In the genomic region with DNA sequence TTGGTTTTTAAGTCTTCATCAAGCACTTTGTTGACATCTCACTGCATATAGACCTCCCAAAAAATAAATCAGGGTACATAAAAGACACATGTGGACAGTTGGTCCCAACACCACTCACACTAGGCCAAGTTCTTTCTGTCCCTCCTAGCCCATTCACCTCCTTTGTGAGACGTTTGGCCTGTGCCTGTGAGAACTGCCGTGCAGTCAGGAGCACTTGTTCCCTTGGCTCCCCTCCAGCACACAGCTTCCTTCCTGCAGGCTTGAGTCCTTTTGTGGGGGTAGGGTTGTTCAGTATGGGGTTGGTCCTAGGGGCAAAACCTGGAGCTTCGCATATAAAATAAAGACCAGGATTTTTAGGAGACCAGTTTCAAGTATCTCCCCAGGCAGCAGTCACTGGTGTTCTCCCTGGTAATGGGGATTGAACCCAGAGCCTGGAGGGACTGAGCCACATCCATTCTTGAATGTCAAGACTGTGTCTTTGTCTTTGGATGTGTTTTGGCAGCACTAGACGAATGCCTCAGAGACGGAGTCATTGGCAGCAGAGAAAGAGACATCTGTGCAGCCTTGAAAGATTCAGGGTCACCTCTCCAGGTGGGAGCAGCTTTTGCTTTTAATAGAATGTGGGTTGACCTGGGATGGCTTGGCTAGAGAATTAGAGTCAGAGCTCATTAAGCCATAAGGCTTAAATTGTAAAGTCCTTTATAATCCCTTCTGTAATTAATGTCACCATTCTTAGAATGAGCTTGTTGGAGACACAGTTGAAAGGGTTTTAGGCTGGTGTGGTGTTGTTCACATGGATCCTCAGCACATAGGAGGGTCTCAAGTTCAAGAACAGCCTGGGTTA, we compare ENCODE assay signal across 10 mouse cellular contexts. TPM values are rescaled to one million over a fixed set of nuclear protein-coding genes. Genes with fewer than 3 reads are reported as not detected.
DNase-seq lines count a peak whose midpoint lies in the region; ATAC-seq and TF ChIP-seq lines count a peak whose summit lies in the region.
"Had no signal": no experiment of that assay in that cellular context is flagged by ENCODE, and none has a peak within 500 bp of the region (broad histone marks: within the 10 kb centered on the region; RNA-seq: fewer than 3 reads in every experiment).

No protein-coding gene starts in this region.

- 37% methylated on average over 5 of the region's 5 CpGs for WGBS in lung, adult 2 months
- 47% methylated on average over 5 of the region's 5 CpGs for WGBS in lung, postnatal 0 days

- peak overlapping the region; percentile 47; the same call in 1 of the 2 replicates for H3K27ac ChIP-seq in lung, postnatal 0 days (ENCODE audit: low read length)
- H3K27ac ChIP-seq: liver, embryonic 13.5 days had no signal

- H3K9me3 ChIP-seq in lung, postnatal 0 days (ENCODE audit: low read length) = no peaks in the 10 kb centered on the region
- H3K9me3 ChIP-seq: liver, embryonic 13.5 days had no signal

- no peak overlapping the region for H3K9ac ChIP-seq in lung, postnatal 0 days (replicated peaks; ENCODE audit: low read depth)
- H3K9ac ChIP-seq: liver, embryonic 13.5 days had no signal

- peak; percentile 32 to 34 for DNase-seq in frontal cortex, postnatal 10 days (ENCODE audit: low spot score in 2 of 2)
- peak; percentile 20 to 35 for DNase-seq in lung, adult 18-20 months
- DNase-seq in lung, adult 2 months = no peak
- DNase-seq in brain, embryonic 14.5 days (ENCODE audit: low read depth) = peak; percentile 57
- peak; percentile 71 for DNase-seq in lung, postnatal 0 days (ENCODE audit: low spot score)
- no peak for DNase-seq in urinary bladder, postnatal 25 days (ENCODE audit: low spot score)
- no peak for DNase-seq in thymus, postnatal 4 days
- DNase-seq: liver, embryonic 13.5 days had no signal

- peaks cover 26% of the 10 kb centered on the region for H3K36me3 ChIP-seq in lung, postnatal 0 days (ENCODE audit: insufficient read depth, low read length)

- H3K4me3 ChIP-seq in lung, adult 2 months (replicated peaks; ENCODE audit: extremely low read depth, low read depth, low read length) = no peak overlapping the region
- H3K4me3 ChIP-seq in lung, postnatal 0 days (ENCODE audit: low read depth, low read length) = no peak overlapping the region
- H3K4me3 ChIP-seq: liver, embryonic 13.5 days had no signal

- H3K27me3 ChIP-seq in lung, postnatal 0 days (replicated peaks; ENCODE audit: insufficient read depth, low read length) = no peaks in the 10 kb centered on the region
- H3K27me3 ChIP-seq: liver, embryonic 13.5 days had no signal

- no peak overlapping the region for H3K4me2 ChIP-seq in lung, postnatal 0 days (replicated peaks; ENCODE audit: low read depth, low read length)
- H3K4me2 ChIP-seq: liver, embryonic 13.5 days had no signal

- TF ChIP-seq EP300 in lung, postnatal 0 days (IDR thresholded peaks at IDR 0.05) = no peak

- no peak for TF ChIP-seq CTCF in lung, adult 2 months (IDR thresholded peaks at IDR 0.05; ENCODE audit: insufficient read depth, low read length)
- no peak for TF ChIP-seq CTCF in brain, embryonic 14.5 days (IDR thresholded peaks at IDR 0.05; ENCODE audit: borderline replicate concordance, extremely low read depth, insufficient read depth, insufficient read length)
- TF ChIP-seq CTCF in lung, postnatal 0 days (IDR thresholded peaks at IDR 0.05) = no peak

- TF ChIP-seq POLR2A in lung, adult 2 months (IDR thresholded peaks at IDR 0.05; ENCODE audit: borderline replicate concordance, extremely low read depth, low read depth, low read length) = no peak
- TF ChIP-seq POLR2A in brain, embryonic 14.5 days (IDR thresholded peaks at IDR 0.05; ENCODE audit: borderline replicate concordance, extremely low read depth, insufficient read depth, insufficient read length, poor library complexity, severe bottlenecking) = no peak

- peaks cover 5% of the 10 kb centered on the region for H3K4me1 ChIP-seq in lung, adult 2 months (ENCODE audit: control insufficient read depth, insufficient read depth, low read length)
- H3K4me1 ChIP-seq in lung, postnatal 0 days (ENCODE audit: insufficient read depth, low read depth, low read length) = peaks cover 6% of the 10 kb centered on the region; the same call in 1 of the 2 replicates

- ATAC-seq in frontal cortex, adult (ENCODE audit: low TSS enrichment) = no peak
- peak; percentile 39 for ATAC-seq in lung, postnatal 0 days
- ATAC-seq: intestine, embryonic 16.5 days had no signal

RNA-seq across cellular contexts. Expression of a gene that starts 16.3 kb away (rescaled TPM):
- polyA plus RNA-seq in lung, adult 2 months (2012; rRNA removed) = 0.38 and 0.42 TPM in 2 replicates
- 0.49 and 0.55 TPM in 2 replicates for polyA plus RNA-seq in brain, embryonic 14.5 days (2012; rRNA removed)
- polyA plus RNA-seq in lung, postnatal 0 days (2015; fragmentation: Nextera tagmentation; extraction: Ambion mirVana) = 0.30 and 0.58 TPM in 2 replicates

RNA-seq across cellular contexts. Expression of a gene that starts 16.6 kb away (rescaled TPM):
- 10.0 and 12.6 TPM in 2 replicates for polyA plus RNA-seq in lung, adult 2 months (2012; rRNA removed)
- 22.9 and 30.1 TPM in 2 replicates for polyA plus RNA-seq in brain, embryonic 14.5 days (2012; rRNA removed)
- polyA plus RNA-seq in lung, postnatal 0 days (2015; fragmentation: Nextera tagmentation; extraction: Ambion mirVana) = 24.6 and 26.3 TPM in 2 replicates

Comparison
In these comparisons a context has a peak if more than half of its experiments do, and no peak if none do; other contexts are left out.
1. DNase-seq: peak in frontal cortex, postnatal 10 days (2 of 2), lung, adult 18-20 months (2 of 2), brain, embryonic 14.5 days (single experiment) and lung, postnatal 0 days (single experiment); none in lung, adult 2 months (single experiment), urinary bladder, postnatal 25 days (single experiment) and thymus, postnatal 4 days (single experiment).